8 mouse cellular contexts compared by ENCODE assay signal in genomic region chr4:155491529-155492130, GRCm38 (mm10). TPM values are rescaled to one million over a fixed set of nuclear protein-coding genes. Genes with fewer than 3 reads are reported as not detected.
DNase-seq lines count a peak whose midpoint lies in the region; ATAC-seq and TF ChIP-seq lines count a peak whose summit lies in the region.

No protein-coding gene starts in this region.

- no peak for TF ChIP-seq CTCF in forebrain, postnatal 0 days (IDR thresholded peaks at IDR 0.05; ENCODE audit: low read depth)

- peak; percentile 63 for ATAC-seq in kidney, embryonic 15.5 days (replicated peaks; ENCODE audit: low FRiP score)
- ATAC-seq in forebrain, postnatal 0 days, result peak; percentile 62
- peak; percentile 26 for ATAC-seq in liver, embryonic 15.5 days (ENCODE audit: insufficient read depth)
- ATAC-seq in frontal cortex, adult (ENCODE audit: low TSS enrichment), result no peak

- H3K4me1 ChIP-seq in kidney, embryonic 15.5 days, result peaks cover 66% of the 10 kb centered on the region
- H3K4me1 ChIP-seq in forebrain, postnatal 0 days (ENCODE audit: insufficient read depth), result peaks cover 28% of the 10 kb centered on the region
- H3K4me1 ChIP-seq in liver, embryonic 15.5 days (replicated peaks), result peaks cover 84% of the 10 kb centered on the region

- peak overlapping the region; percentile 72 for H3K4me2 ChIP-seq in kidney, embryonic 15.5 days
- peak overlapping the region; percentile 79 for H3K4me2 ChIP-seq in forebrain, postnatal 0 days (ENCODE audit: low read depth)
- peak overlapping the region; percentile 99 for H3K4me2 ChIP-seq in liver, embryonic 15.5 days

- H3K36me3 ChIP-seq in kidney, embryonic 15.5 days, result 0 out of 2 replicates have a peak, but pooled peaks cover 3% of the 10 kb centered on the region
- H3K36me3 ChIP-seq in forebrain, postnatal 0 days (ENCODE audit: insufficient read depth), result no peaks in the 10 kb centered on the region
- H3K36me3 ChIP-seq in liver, embryonic 15.5 days (replicated peaks), result no peaks in the 10 kb centered on the region
- H3K36me3 ChIP-seq in splenic B cell, adult 2 months (ENCODE audit: control insufficient read depth, insufficient read depth, low read length, poor library complexity, severe bottlenecking), result no peaks in the 10 kb centered on the region

- H3K9me3 ChIP-seq in kidney, embryonic 15.5 days (replicated peaks), result no peaks in the 10 kb centered on the region
- no peaks in the 10 kb centered on the region for H3K9me3 ChIP-seq in forebrain, postnatal 0 days (ENCODE audit: low read length)
- no peaks in the 10 kb centered on the region for H3K9me3 ChIP-seq in liver, embryonic 15.5 days (replicated peaks)

- H3K9ac ChIP-seq in kidney, embryonic 15.5 days, result peak overlapping the region; percentile 100
- H3K9ac ChIP-seq in forebrain, postnatal 0 days, result peak overlapping the region; percentile 99
- H3K9ac ChIP-seq in liver, embryonic 15.5 days, result peak overlapping the region; percentile 90

- peak overlapping the region; percentile 94 for H3K27ac ChIP-seq in kidney, embryonic 15.5 days
- H3K27ac ChIP-seq in forebrain, postnatal 0 days (ENCODE audit: low read depth, low read length), result peak overlapping the region; percentile 97
- peak overlapping the region; percentile 80 for H3K27ac ChIP-seq in liver, embryonic 15.5 days (replicated peaks)

- H3K4me3 ChIP-seq in kidney, embryonic 15.5 days (replicated peaks), result peak overlapping the region; percentile 74
- H3K4me3 ChIP-seq in forebrain, postnatal 0 days (ENCODE audit: low read depth, low read length), result peak overlapping the region; percentile 99
- peak overlapping the region; percentile 76 for H3K4me3 ChIP-seq in liver, embryonic 15.5 days (replicated peaks)

- no peaks in the 10 kb centered on the region for H3K27me3 ChIP-seq in kidney, embryonic 15.5 days
- H3K27me3 ChIP-seq in forebrain, postnatal 0 days (ENCODE audit: insufficient read depth, low read length), result no peaks in the 10 kb centered on the region
- H3K27me3 ChIP-seq in liver, embryonic 15.5 days, result no peaks in the 10 kb centered on the region
- no peaks in the 10 kb centered on the region for H3K27me3 ChIP-seq in splenic B cell, adult 2 months (ENCODE audit: control insufficient read depth, insufficient read depth, low read length, poor library complexity, severe bottlenecking)

- WGBS in kidney, embryonic 15.5 days, result under 1% methylated on average over 50 of the region's 54 CpGs
- WGBS in forebrain, postnatal 0 days, result 1% methylated on average over 51 of the region's 54 CpGs
- WGBS in liver, embryonic 15.5 days (ENCODE audit: insufficient replicate concordance), result under 1% methylated on average over 54 of the region's 54 CpGs

- DNase-seq in kidney, postnatal 10 days, result no peak
- DNase-seq in R1 (ENCODE audit: low read depth, low spot score), result peak; percentile 52
- DNase-seq in forebrain, postnatal 0 days, result peak; percentile 54
- DNase-seq in splenic B cell, adult 2 months (ENCODE audit: low read depth, low spot score), result peak; percentile 25
- DNase-seq in kidney, adult 9 months, result no peak

RNA-seq across cellular contexts. Expression of gene Gnb1, which starts 0.5 kb away (rescaled TPM):
- polyA plus RNA-seq in kidney, embryonic 15.5 days (2015; fragmentation: Nextera tagmentation; extraction: Ambion mirVana), result 476 and 488 TPM in 2 replicates
- 252 and 268 TPM in 2 replicates for total RNA-seq in forebrain, postnatal 0 days (2014; rRNA removed)
- 1,233 and 1,420 TPM in 2 replicates for polyA plus RNA-seq in forebrain, postnatal 0 days (2015; fragmentation: Nextera tagmentation; extraction: Ambion mirVana)
- 100 and 106 TPM in 2 replicates for polyA plus RNA-seq in liver, embryonic 15.5 days (2015; fragmentation: Nextera tagmentation; extraction: Ambion mirVana)

RNA-seq across cellular contexts. Expression of gene Tmem52, which starts 22.7 kb away (rescaled TPM):
- 1.0 and 1.1 TPM in 2 replicates for polyA plus RNA-seq in kidney, embryonic 15.5 days (2015; fragmentation: Nextera tagmentation; extraction: Ambion mirVana)
- 0.52 TPM in 1 of 2 replicates, not detected in the other for total RNA-seq in forebrain, postnatal 0 days (2014; rRNA removed)
- polyA plus RNA-seq in forebrain, postnatal 0 days (2015; fragmentation: Nextera tagmentation; extraction: Ambion mirVana), result 0.23 and 0.29 TPM in 2 replicates
- 0.50 TPM in 1 of 2 replicates, not detected in the other for polyA plus RNA-seq in liver, embryonic 15.5 days (2015; fragmentation: Nextera tagmentation; extraction: Ambion mirVana)

Comparison
In these comparisons a context has a peak if more than half of its experiments do, and no peak if none do; other contexts are left out.
1. DNase-seq: peak in R1 (single experiment), forebrain, postnatal 0 days (single experiment) and splenic B cell, adult 2 months (single experiment); none in kidney, postnatal 10 days (single experiment) and kidney, adult 9 months (single experiment).
2. Peak in every context shown above with its lines, with median percentiles within 50 percentile points of each other: H3K27ac ChIP-seq, H3K4me2 ChIP-seq, H3K4me3 ChIP-seq and H3K9ac ChIP-seq.